Mouse (Mus musculus): Measurements from ENCODE around the gene Rpsa. TPM values are rescaled to one million over a fixed set of nuclear protein-coding genes. Genes with fewer than 3 reads are reported as not detected.

The Rpsa gene
- 2,914 and 4,274 TPM in 2 replicates for polyA plus RNA-seq (2012; rRNA removed)

DNA sequence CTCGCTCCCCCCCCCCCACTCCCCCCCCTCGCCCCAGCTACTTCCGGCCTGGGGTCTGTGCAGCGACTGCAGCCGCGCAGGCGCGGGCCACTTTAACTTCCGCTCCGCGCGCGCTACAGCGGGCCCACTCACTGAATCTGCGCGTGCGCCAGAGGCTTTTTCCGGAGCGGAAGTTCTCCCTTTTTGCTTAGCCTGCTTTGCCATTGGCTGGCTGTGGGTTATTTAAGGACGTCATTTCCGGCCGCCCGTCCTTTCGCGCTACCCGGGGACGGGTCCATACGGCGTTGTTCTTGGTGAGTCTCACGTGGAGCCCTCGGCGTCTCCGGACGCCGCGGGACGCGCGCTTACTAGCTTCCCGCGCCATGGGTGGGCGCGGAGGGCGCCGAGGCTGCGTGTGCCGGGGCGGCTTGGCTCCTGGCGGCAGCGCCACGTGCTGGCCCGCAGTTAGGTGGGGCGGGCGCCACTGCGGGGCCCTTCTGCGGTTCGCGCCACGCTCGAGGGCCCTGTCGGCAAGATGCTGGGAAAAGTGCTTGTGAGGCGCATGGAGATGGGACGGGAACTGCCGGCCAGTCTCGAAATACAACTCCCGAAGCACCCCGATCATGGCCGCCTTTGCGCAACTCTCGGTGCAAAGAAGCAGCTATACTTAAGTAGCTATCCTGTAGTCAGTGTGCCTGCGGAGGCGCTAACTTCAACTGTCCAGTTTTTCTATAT, at the start of gene Rpsa:
Rpsa (plus strand) TSS at position 152 of the 714 bp plus-strand sequence.

GRCm38 (mm10) chr9:120091696-120092238, 35.7 kb upstream of the Rpsa start, which contains the start of gene Ccr8:
Gene Ccr8 (plus strand): TSS chr9:120092114.

GRCm38 (mm10) chr9:120110211-120111018, 17.1 kb upstream of the Rpsa start, which contains the start of gene Slc25a38:
Gene Slc25a38 (plus strand): TSS chr9:120110374.

DNA sequence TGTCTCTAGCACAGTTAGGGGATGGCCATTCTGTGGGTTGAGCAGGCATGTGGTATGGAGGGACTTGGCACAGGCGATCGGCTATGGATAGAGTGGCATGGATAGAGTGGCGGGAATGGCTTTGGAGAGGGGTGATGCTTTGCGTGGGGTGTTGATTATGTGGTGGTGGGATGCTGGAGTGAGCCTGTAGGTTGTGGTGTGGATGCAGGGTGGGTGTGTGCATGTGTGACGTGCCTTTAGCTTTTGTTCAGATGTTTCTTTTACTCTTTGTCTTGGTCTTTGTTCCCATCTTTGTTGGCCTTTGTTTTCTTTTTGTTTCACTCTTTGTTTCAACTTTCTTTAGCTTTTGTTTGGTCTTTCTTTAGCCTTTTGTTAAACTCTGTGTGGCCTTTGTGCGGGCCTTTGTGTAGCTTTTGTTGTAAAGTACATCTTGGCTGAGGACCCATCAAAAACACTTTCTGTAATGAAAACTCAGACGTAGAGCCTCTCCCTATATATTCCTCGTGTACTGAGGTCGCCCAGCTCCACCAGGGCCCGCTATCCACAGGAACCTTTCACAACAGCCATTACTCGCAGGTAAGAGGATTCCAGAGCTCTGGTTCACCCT, 21.8 kb downstream of the Rpsa start, which contains the start of gene Mobp:
Mobp (plus strand) TSS at position 486 of the 607 bp plus-strand sequence.

Other genes with a start within 250 kb of the Rpsa start
- 46.9 and 49.4 TPM in 2 replicates for gene Wdr48, start 232.8 kb upstream of the Rpsa start, polyA plus RNA-seq (2012; rRNA removed)
- gene Gorasp1, start 190.1 kb upstream of the Rpsa start, polyA plus RNA-seq (2012; rRNA removed) = 28.9 and 29.6 TPM in 2 replicates
- 7.1 and 7.8 TPM in 2 replicates for gene Ttc21a, start 190.1 kb upstream of the Rpsa start, polyA plus RNA-seq (2012; rRNA removed)
- gene Csrnp1, start 143.0 kb upstream of the Rpsa start, polyA plus RNA-seq (2012; rRNA removed) = 31.5 and 31.6 TPM in 2 replicates
- 0.15 and 0.20 TPM in 2 replicates for gene Xirp1, start 104.1 kb upstream of the Rpsa start, polyA plus RNA-seq (2012; rRNA removed)
- gene Cx3cr1, start 57.8 kb upstream of the Rpsa start, polyA plus RNA-seq (2012; rRNA removed) = 12.8 and 14.2 TPM in 2 replicates
- 0.12 and 0.21 TPM in 2 replicates for gene Ccr8, start 35.6 kb upstream of the Rpsa start, polyA plus RNA-seq (2012; rRNA removed)
- gene Slc25a38, start 17.3 kb upstream of the Rpsa start, polyA plus RNA-seq (2012; rRNA removed) = 49.9 and 54.2 TPM in 2 replicates
- gene Mobp, start 22.0 kb downstream of the Rpsa start, polyA plus RNA-seq (2012; rRNA removed) = 0.21 TPM in 1 of 2 replicates, not detected in the other
- 2.8 and 4.1 TPM in 2 replicates for gene Myrip, start 173.8 kb downstream of the Rpsa start, polyA plus RNA-seq (2012; rRNA removed)

All from ovary, adult 2 months (tissue).